Mouse (Mus musculus) embryonic facial prominence, embryonic 15.5 days (tissue): ENCODE data around the gene Dcp1b. TPM values are rescaled to one million over a fixed set of nuclear protein-coding genes. Genes with fewer than 3 reads are reported as not detected.
A peak's percentile ranks its signal among the peaks of the same experiment; 100 is the strongest.

Source experiments
- ATAC-seq: fragments of 200-750 bp; cut with Nextera tagmentation; 2 replicates; pipeline ENCODE4 v1.8.0; 2017; ENCODE audit warnings: low read depth, moderate TSS enrichment; ENCODE audit not compliant: insufficient number of reproducible peaks, low FRiP score, low TSS enrichment
- H3K27ac ChIP-seq: fragments of 300-500 bp; sonication (generic); replicated peaks from 2 replicates; pipeline ENCODE4 v1.5.1; 2015; ENCODE audit warnings: mild to moderate bottlenecking, inconsistent platforms
- H3K27me3 ChIP-seq: fragments of 300-500 bp; sonication (generic); 2 replicates; pipeline ENCODE4 v1.6.1; 2015; ENCODE audit warnings: inconsistent platforms
- H3K36me3 ChIP-seq: fragments of 300-500 bp; sonication (generic); 2 replicates; pipeline ENCODE4 v1.6.1; 2015; ENCODE audit warnings: mild to moderate bottlenecking, inconsistent platforms
- H3K4me1 ChIP-seq: fragments of 300-500 bp; sonication (generic); 2 replicates; pipeline ENCODE4 v1.6.1; 2015; ENCODE audit warnings: inconsistent platforms
- H3K4me2 ChIP-seq: fragments of 300-500 bp; sonication (generic); replicated peaks from 2 replicates; pipeline ENCODE4 v1.6.1; 2015; ENCODE audit warnings: mild to moderate bottlenecking, inconsistent platforms
- H3K4me3 ChIP-seq: fragments of 300-500 bp; sonication (generic); replicated peaks from 2 replicates; pipeline ENCODE4 v1.5.1; 2015; ENCODE audit warnings: mild to moderate bottlenecking, inconsistent platforms
- H3K9ac ChIP-seq: fragments of 300-500 bp; sonication (generic); 2 replicates; pipeline ENCODE4 v1.6.1; 2015; ENCODE audit warnings: inconsistent platforms
- H3K9me3 ChIP-seq: fragments of 300-500 bp; sonication (generic); replicated peaks from 2 replicates; pipeline ENCODE4 v1.6.1; 2016; ENCODE audit warnings: inconsistent platforms
- WGBS: fragments of 180-500 bp; shearing (Covaris S2); methylation state at CpG from one replicate; pipeline ENCODE4 v1.1.7; 2015; 5-methylcytosine and 5-hydroxymethylcytosine counted together
- polyA plus RNA-seq: library from polyadenylated mRNA; unstranded; fragments of >200 nt; fragmentation: Nextera tagmentation; extraction: Ambion mirVana; gene quantifications from 2 replicates; pipeline ENCODE4 v1.2.1, GENCODE M21; 2015

The Dcp1b gene
- polyA plus RNA-seq, 1 experiment from 2014 or later = 10.2 TPM

DNA sequence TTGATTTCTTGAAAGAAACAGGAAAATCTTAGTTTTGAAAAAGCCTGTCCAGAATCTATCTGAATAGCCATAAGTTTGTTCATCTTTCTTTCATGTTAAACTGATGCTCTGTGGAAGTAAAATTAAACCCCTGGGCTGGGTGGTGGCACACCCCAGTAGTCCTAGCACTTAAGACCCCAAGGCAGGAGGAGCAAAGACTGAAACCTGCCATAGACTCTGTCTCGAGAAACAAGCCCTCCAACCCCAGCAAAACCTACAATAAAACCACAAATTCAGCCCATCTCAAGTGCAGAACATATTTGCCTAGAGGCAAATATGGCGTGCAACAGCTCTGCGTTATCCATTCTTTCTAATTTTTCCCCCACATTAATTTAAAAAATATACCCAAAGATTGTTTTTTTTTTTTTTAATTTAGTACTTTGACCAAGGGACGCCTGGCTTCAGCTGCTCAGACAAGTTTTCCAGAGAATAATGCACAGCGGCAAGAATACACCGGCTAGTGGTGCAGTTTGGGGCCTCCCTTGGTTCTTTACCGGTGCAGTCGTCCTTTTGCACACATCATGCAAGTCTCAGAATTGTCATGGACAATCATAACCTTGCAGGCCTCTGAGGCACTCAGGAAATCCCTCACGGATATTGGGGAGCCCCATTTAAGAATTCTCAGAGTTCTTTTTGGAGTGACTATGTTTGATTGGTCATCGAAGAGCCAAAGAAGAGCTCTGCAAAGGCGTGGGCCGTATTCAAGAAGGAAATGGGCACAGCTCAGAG lies 562 bp upstream of the Dcp1b start:
- Histone ChIP-seq H3K4me3 (peak overlapping the region; percentile 66), H3K9me3 (no peaks in the 10 kb centered on the region), H3K36me3 (no peaks in the 10 kb centered on the region), H3K4me2 (peak overlapping the region; percentile 61), H3K4me1 (0 out of 2 replicates have a peak, but pooled peaks cover 7% of the 10 kb centered on the region), H3K9ac (no peak overlapping the region), H3K27ac (no peak overlapping the region), H3K27me3 (no peaks in the 10 kb centered on the region)
- no peak; the same call in 1 of the 2 replicates for ATAC-seq
- 52% methylated on average over 12 of the region's 12 CpGs for WGBS

DNA sequence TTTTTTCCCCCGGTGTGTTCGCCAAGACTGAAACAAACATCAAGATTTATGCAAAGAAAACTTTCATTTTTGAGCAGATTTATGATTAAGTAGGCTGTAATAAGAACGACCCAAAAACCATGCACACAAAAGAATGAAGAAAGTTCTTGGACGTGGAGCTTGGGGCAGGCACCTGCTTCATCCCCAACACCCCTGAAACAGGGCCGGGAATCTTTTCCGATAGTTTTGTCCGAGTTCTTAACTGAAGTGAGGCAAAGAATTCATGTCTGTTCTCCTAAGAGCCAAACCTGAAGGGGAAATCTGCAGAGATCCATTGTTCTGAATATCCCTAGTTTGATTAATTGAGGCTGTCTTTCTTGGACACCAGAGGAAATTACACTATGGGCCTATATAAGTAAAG lies 1.1 kb downstream of the Dcp1b start:
- ATAC-seq = no peak
- Histone ChIP-seq H3K9me3 (no peaks in the 10 kb centered on the region), H3K4me3 (peak overlapping the region; percentile 66), H3K27me3 (no peaks in the 10 kb centered on the region), H3K4me1 (0 out of 2 replicates have a peak, but pooled peaks cover 7% of the 10 kb centered on the region), H3K36me3 (no peaks in the 10 kb centered on the region), H3K9ac (no peak overlapping the region), H3K27ac (no peak overlapping the region), H3K4me2 (peak overlapping the region; percentile 61)
- 74% methylated on average over 7 of the region's 7 CpGs for WGBS

DNA sequence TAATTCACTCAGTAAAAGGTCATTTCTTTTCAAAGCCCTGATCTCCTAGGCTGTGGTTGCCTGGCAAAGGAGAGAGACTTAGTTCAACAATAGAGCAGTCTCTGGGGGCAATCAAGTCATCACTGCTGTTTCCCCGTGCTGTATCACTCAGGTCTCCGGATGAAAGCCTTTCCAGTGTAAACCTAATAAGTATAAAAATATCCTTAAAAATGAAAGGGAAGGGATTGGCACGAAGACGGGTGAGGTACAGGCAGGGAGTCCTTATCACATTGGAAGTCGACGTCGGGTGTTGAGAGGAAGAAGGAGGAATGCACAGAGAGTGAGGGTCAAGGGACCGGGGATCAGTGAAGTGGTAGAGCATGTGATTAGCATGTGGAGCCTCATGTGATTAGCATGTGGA lies 2.0 kb downstream of the Dcp1b start:
- no peak for ATAC-seq
- Histone ChIP-seq H3K4me2 (no peak overlapping the region), H3K27ac (no peak overlapping the region), H3K27me3 (no peaks in the 10 kb centered on the region), H3K4me3 (no peak overlapping the region), H3K4me1 (0 out of 2 replicates have a peak, but pooled peaks cover 7% of the 10 kb centered on the region), H3K9me3 (no peaks in the 10 kb centered on the region), H3K36me3 (no peaks in the 10 kb centered on the region), H3K9ac (no peak overlapping the region)
- WGBS = 71% methylated on average over 8 of the region's 8 CpGs

DNA sequence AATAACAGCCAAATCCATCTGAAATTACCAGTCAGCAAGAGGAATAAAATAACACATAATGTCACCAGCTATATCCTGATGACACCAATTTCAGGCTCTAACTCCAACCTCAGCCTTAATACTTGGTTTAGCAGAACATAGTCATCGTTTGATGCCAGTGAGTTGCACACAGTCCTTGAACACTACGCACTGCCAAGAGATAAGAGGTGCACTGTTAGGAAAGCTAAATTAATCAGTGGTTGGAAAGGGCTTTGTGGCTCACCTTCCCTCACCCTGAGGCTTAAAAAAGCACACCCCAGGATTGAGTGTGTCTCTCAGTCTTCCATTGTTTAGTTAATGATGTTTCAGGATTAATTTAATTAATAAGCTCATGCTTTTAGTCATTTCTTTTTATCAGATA lies 5.1 kb downstream of the Dcp1b start:
- ATAC-seq = no peak
- 91% methylated on average over 2 of the region's 2 CpGs for WGBS

DNA sequence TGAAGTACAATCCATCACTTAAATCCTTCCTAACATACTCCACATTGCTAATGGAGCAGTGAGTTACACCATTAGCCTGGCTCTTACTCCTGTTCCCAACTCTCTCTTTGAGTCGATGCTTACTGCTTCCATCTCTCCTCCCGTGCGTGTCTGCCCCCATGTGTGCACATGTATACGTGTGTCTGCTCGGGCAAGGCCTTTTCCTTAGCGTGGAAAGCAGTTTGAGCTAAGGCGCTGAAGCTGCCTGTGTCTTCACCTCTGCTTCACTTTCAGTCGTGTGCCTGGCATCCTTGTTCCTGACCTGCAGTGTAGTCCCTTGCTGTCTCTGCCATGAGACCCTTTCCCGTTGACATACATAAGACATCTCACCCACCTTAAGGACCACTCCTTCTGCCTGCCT lies 7.2 kb downstream of the Dcp1b start:
- no peak overlapping the region for H3K27ac ChIP-seq
- no peaks in the 10 kb centered on the region for H3K4me1 ChIP-seq
- ATAC-seq = no peak
- no peaks in the 10 kb centered on the region for H3K9me3 ChIP-seq
- no peak overlapping the region for H3K4me3 ChIP-seq
- H3K9ac ChIP-seq = no peak overlapping the region
- H3K27me3 ChIP-seq = no peaks in the 10 kb centered on the region
- 0 out of 2 replicates have a peak, but pooled peaks cover 9% of the 10 kb centered on the region for H3K36me3 ChIP-seq
- WGBS = 88% methylated on average over 9 of the region's 9 CpGs
- H3K4me2 ChIP-seq = no peak overlapping the region

More for the DNA sequence above, 5.1 kb downstream of the Dcp1b start:
- Histone ChIP-seq H3K9ac (no peak overlapping the region), H3K27ac (no peak overlapping the region), H3K27me3 (no peaks in the 10 kb centered on the region), H3K36me3 (0 out of 2 replicates have a peak, but pooled peaks cover 9% of the 10 kb centered on the region), H3K4me3 (no peak overlapping the region), H3K9me3 (no peaks in the 10 kb centered on the region), H3K4me2 (no peak overlapping the region), H3K4me1 (0 out of 2 replicates have a peak, but pooled peaks cover 5% of the 10 kb centered on the region)

DNA sequence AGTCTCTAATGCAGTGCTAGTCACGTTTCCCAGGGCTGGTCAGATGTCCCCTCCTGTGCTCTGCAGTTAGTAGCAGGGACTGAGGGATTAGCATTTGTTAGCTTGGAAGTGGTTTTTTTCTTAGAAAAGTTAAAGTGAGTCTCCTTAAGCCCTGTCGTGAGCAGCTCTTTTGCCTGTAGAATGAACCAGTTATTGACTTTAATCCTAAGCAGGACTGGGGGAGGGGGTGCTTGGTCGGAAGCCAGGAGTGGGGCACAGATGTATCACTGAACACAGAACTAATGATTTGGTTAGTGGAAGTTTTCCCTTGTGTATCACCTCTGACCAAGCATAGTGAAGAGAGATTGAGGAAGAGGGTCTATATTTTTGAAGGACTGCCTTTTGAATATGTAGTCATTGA lies 8.7 kb downstream of the Dcp1b start:
- Histone ChIP-seq H3K36me3 (0 out of 2 replicates have a peak, but pooled peaks cover 9% of the 10 kb centered on the region), H3K27ac (no peak overlapping the region), H3K9ac (no peak overlapping the region), H3K27me3 (no peaks in the 10 kb centered on the region), H3K4me1 (no peaks in the 10 kb centered on the region), H3K9me3 (no peaks in the 10 kb centered on the region), H3K4me3 (no peak overlapping the region), H3K4me2 (no peak overlapping the region)
- WGBS = 50% methylated on average over 3 of the region's 3 CpGs
- no peak for ATAC-seq

DNA sequence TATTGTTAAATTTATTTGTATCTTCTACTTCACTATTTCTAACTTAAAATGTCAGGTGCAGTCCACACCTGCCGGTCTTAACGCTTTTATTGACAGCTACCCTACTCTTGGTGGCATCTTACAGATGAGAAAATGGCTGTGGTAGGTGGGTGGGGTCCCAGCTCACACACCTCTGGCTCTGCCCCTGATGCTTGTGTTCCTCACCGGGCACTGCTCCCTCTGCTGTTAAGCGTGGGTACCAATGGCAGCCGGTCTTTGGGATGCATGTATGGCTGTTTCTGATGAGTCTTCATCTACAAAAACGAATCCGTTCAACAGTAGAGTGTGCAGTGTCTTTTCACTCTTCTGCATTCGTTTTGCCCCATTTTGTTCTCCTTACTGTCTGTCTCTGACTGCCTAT lies 11.6 kb downstream of the Dcp1b start:
- H3K4me2 ChIP-seq = no peak overlapping the region
- no peaks in the 10 kb centered on the region for H3K9me3 ChIP-seq
- no peak overlapping the region for H3K9ac ChIP-seq
- 66% methylated on average over 8 of the region's 8 CpGs for WGBS
- H3K4me1 ChIP-seq = no peaks in the 10 kb centered on the region
- H3K27ac ChIP-seq = no peak overlapping the region
- H3K36me3 ChIP-seq = peaks cover 20% of the 10 kb centered on the region; the same call in 1 of the 2 replicates
- no peaks in the 10 kb centered on the region for H3K27me3 ChIP-seq
- no peak for ATAC-seq
- H3K4me3 ChIP-seq = no peak overlapping the region

DNA sequence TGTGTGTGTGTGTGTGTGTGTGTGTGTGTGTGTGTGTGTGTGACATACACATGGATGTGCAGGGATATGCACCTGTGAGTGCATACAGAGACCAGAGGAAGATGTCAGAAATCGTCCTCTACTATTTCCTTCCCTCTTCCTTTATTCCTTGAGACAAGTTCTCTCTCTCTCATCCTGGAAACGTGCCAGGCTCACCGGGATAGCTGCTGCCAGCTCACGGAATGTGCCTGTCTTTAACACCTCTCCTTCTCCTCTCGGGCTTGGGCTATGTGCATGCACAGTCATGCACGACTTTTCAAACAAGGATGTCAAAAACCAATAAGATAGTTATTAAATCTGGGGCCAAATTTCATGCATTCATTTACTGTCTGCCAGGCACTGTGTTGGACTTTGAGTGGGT lies 12.6 kb downstream of the Dcp1b start:
- H3K27me3 ChIP-seq = no peaks in the 10 kb centered on the region
- H3K9me3 ChIP-seq = no peaks in the 10 kb centered on the region
- no peak for ATAC-seq
- no peak overlapping the region for H3K27ac ChIP-seq
- H3K9ac ChIP-seq = no peak overlapping the region
- no peaks in the 10 kb centered on the region for H3K4me1 ChIP-seq
- WGBS = 59% methylated on average over 6 of the region's 6 CpGs
- peaks cover 29% of the 10 kb centered on the region for H3K36me3 ChIP-seq
- H3K4me3 ChIP-seq = no peak overlapping the region
- no peak overlapping the region for H3K4me2 ChIP-seq

DNA sequence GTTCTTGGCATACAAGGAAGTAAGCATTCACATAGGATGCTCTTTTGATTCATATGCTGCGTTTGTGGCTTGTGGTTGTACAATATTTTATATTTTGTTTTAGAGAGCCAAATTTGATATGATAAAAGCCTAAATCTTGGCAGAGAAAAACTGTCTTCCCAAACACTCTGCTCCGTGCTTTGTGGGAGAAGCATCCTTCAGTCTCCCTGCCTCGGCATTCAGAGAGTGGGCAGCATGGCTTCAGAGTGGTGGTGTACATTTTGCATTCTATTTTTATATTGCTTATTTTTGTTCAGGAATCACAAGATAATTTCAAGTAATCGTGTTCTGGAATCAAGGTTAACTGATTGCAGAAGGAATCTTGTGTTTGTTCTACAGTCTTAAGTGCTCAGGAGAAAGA lies 16.4 kb downstream of the Dcp1b start:
- H3K27ac ChIP-seq = no peak overlapping the region

DNA sequence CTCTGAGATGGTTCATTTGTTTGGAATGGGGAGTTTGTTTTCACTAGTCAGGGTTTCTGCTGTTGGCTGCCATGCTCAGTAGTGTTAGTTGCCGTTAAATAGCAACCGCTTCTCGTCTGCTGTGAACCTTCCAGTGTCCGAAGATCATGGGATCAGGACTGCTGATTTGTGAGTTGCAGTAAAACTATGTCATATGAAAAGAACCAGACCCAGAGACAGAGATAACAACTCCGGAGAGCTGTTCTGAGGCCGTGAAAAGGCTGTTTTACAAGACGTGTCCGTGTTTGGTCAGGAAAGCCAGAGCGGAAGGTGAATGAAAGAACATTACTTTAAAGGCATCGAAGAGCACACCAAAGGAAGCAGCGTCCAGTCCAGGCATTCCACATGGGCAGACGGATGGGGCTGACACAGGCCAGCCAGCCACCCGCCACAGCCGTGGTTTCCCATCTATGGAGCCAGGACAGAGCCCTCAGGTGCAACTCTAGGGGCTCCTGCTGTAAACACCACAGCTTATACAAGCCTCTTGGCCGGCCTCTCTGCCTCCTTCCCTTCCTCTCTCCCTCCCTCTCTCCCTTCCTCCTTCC lies 18.6 kb downstream of the Dcp1b start:
- H3K27me3 ChIP-seq = no peaks in the 10 kb centered on the region
- H3K36me3 ChIP-seq = peaks cover 28% of the 10 kb centered on the region
- no peak overlapping the region for H3K27ac ChIP-seq
- H3K4me1 ChIP-seq = 0 out of 2 replicates have a peak, but pooled peaks cover 4% of the 10 kb centered on the region
- WGBS = 79% methylated on average over 15 of the region's 15 CpGs
- no peak for ATAC-seq
- H3K4me3 ChIP-seq = no peak overlapping the region
- H3K9ac ChIP-seq = no peak overlapping the region
- no peak overlapping the region for H3K4me2 ChIP-seq
- no peaks in the 10 kb centered on the region for H3K9me3 ChIP-seq

More for the DNA sequence above, 16.4 kb downstream of the Dcp1b start:
- ATAC-seq = no peak
- H3K9ac ChIP-seq = no peak overlapping the region
- H3K36me3 ChIP-seq = peaks cover 28% of the 10 kb centered on the region
- H3K9me3 ChIP-seq = no peaks in the 10 kb centered on the region
- WGBS = 86% methylated on average over 4 of the region's 4 CpGs
- no peaks in the 10 kb centered on the region for H3K4me1 ChIP-seq
- no peak overlapping the region for H3K4me3 ChIP-seq
- no peak overlapping the region for H3K4me2 ChIP-seq
- H3K27me3 ChIP-seq = no peaks in the 10 kb centered on the region

DNA sequence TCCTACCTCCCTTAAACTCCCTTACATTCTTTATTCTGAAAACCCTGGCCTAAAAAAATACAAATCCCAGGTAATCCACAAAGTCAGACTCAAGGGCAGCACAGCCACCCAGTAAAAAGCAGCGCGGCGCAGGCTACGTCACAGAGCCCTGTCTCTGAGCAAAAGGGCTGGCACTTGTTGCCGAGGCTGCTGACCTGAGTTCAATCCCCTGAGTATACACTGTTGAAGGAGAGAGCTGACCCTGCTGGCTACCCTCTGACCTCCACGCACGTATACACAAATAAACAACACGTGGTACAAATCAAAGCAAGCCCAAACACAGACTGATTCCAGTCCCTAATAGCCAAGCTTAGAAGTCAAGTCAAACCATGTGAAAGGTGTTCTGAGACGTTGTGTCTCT lies 19.1 kb downstream of the Dcp1b start:
- WGBS = 53% methylated on average over 9 of the region's 9 CpGs

More for the DNA sequence above, 19.1 kb downstream of the Dcp1b start:
- Histone ChIP-seq H3K4me3 (no peak overlapping the region), H3K4me2 (no peak overlapping the region), H3K27me3 (no peaks in the 10 kb centered on the region), H3K27ac (no peak overlapping the region), H3K4me1 (0 out of 2 replicates have a peak, but pooled peaks cover 4% of the 10 kb centered on the region), H3K9ac (no peak overlapping the region), H3K9me3 (no peaks in the 10 kb centered on the region), H3K36me3 (peaks cover 28% of the 10 kb centered on the region)
- no peak for ATAC-seq
